Mouse (Mus musculus) thymus, adult 2 months (tissue): ENCODE data around the gene Elk4.

ENCODE experiments used
- CTCF ChIP-seq: fragments of 200-500 bp; IDR thresholded peaks from 2 replicates; pipeline ENCODE4 v1.5.1; 2012; ENCODE audit warnings: mild to moderate bottlenecking, control low read depth, low read length, moderate library complexity, borderline replicate concordance; ENCODE audit not compliant: control insufficient read depth, poor library complexity, insufficient read depth; ENCODE audit errors: extremely low read depth
- POLR2A ChIP-seq: fragments of 200-500 bp; IDR thresholded peaks from 2 replicates; pipeline ENCODE4 v1.6.1; 2012; ENCODE audit warnings: mild to moderate bottlenecking, low read length, control low read depth, moderate library complexity; ENCODE audit not compliant: control insufficient read depth, poor library complexity, insufficient read depth; ENCODE audit errors: extremely low read depth

GRCm38 (mm10) chr1:131973991-131974390 lies 33.4 kb upstream of the Elk4 start:
- no peak for TF ChIP-seq CTCF
- no peak for TF ChIP-seq POLR2A
